ENCODE assay signal across 28 mouse cellular contexts in the genomic region with DNA sequence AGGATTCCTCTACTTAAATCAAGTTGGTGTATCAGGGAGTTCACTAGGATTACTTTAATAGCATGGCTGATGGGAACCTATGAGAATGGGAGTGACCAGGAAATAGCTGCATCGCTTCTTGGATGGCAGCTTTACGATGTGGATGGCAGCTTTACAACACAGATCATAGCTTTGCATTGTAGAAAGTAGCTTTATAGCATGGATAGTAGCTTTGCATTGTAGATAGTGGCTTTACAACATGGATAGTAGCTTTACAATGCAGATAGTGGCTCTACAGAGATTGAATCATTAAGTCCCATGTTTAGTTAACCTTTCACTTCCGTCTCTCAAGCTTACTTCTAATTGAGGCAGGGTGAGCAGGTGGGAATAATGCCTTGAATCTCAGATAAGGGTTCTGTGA.
"Had no signal": no experiment of that assay in that cellular context is flagged by ENCODE, and none has a peak within 500 bp of the region (broad histone marks: within the 10 kb centered on the region; RNA-seq: fewer than 3 reads in every experiment).

No protein-coding gene starts in this region.

- H3K9me3 ChIP-seq: embryonic facial prominence, embryonic 10.5 days; embryonic facial prominence, embryonic 12.5 days; embryonic facial prominence, embryonic 13.5 days; embryonic facial prominence, embryonic 15.5 days; forebrain, embryonic 10.5 days; forebrain, embryonic 12.5 days; forebrain, embryonic 13.5 days; forebrain, embryonic 15.5 days had no signal

- DNase-seq: cerebellum, adult 18-20 months; cerebellum, adult 2 months; cerebellum, adult 8-10 months; cerebellum, adult 9-10 months; cerebellum, adult 9-11 months; cerebellum, postnatal 10 days; cerebellum, postnatal 14 days; cerebellum, postnatal 25 days; cerebellum, postnatal 36 days; embryo, embryonic 11 days; forebrain, postnatal 0 days; gastrocnemius, adult 2 months; gastrocnemius, postnatal 10 days; gastrocnemius, postnatal 14 days; gastrocnemius, postnatal 25 days; gastrocnemius, postnatal 36 days; heart, adult 11 months had no signal

- H3K36me3 ChIP-seq: embryonic facial prominence, embryonic 10.5 days; embryonic facial prominence, embryonic 12.5 days; embryonic facial prominence, embryonic 13.5 days; embryonic facial prominence, embryonic 15.5 days; forebrain, embryonic 10.5 days; forebrain, embryonic 12.5 days; forebrain, embryonic 15.5 days had no signal

- H3K4me3 ChIP-seq: embryonic facial prominence, embryonic 10.5 days; embryonic facial prominence, embryonic 12.5 days; embryonic facial prominence, embryonic 13.5 days; embryonic facial prominence, embryonic 15.5 days; erythroblast, embryonic 14.5 days; forebrain, embryonic 10.5 days; forebrain, embryonic 12.5 days; forebrain, embryonic 13.5 days; forebrain, embryonic 15.5 days; gastrocnemius, adult 2 months had no signal

- H3K4me1 ChIP-seq: embryonic facial prominence, embryonic 10.5 days; embryonic facial prominence, embryonic 12.5 days; embryonic facial prominence, embryonic 13.5 days; embryonic facial prominence, embryonic 15.5 days; forebrain, embryonic 10.5 days; forebrain, embryonic 12.5 days; forebrain, embryonic 13.5 days; forebrain, embryonic 15.5 days had no signal

- H3K27me3 ChIP-seq: embryonic facial prominence, embryonic 12.5 days; embryonic facial prominence, embryonic 13.5 days; embryonic facial prominence, embryonic 15.5 days; forebrain, embryonic 12.5 days; forebrain, embryonic 13.5 days; forebrain, embryonic 15.5 days had no signal

- H3K9ac ChIP-seq: embryonic facial prominence, embryonic 12.5 days; embryonic facial prominence, embryonic 13.5 days; embryonic facial prominence, embryonic 15.5 days; forebrain, embryonic 12.5 days; forebrain, embryonic 13.5 days; forebrain, embryonic 15.5 days; forebrain, postnatal 0 days had no signal

- ATAC-seq: forebrain, embryonic 13.5 days; forebrain, embryonic 14.5 days; forebrain, embryonic 15.5 days; forebrain, embryonic 16.5 days; forebrain, postnatal 0 days had no signal

- H3K4me2 ChIP-seq: embryonic facial prominence, embryonic 12.5 days; embryonic facial prominence, embryonic 13.5 days; embryonic facial prominence, embryonic 15.5 days; forebrain, embryonic 12.5 days; forebrain, embryonic 13.5 days; forebrain, embryonic 15.5 days had no signal

- H3K27ac ChIP-seq: embryonic facial prominence, embryonic 10.5 days; embryonic facial prominence, embryonic 12.5 days; embryonic facial prominence, embryonic 13.5 days; embryonic facial prominence, embryonic 15.5 days; forebrain, embryonic 10.5 days; forebrain, embryonic 12.5 days; forebrain, embryonic 13.5 days; forebrain, embryonic 15.5 days; gastrocnemius, adult 2 months had no signal
